Mouse (Mus musculus) right cerebral cortex, adult 2 months (tissue): ENCODE measurements at regions not wholly inside any gene's neighbourhood (a gene's known extent, or its start where the extent isn't known, plus 50 kb on each side); places are given as distances from the start of the nearest gene placed in this dataset.
A peak's percentile ranks its signal among the peaks of the same experiment; 100 is the strongest.

Experiments
- DNase-seq, 2 experiments: peaks; one replicate each; pipeline ENCODE4 v3.0.0; 2021 to 2022; ENCODE audit warnings: low spot score in 2 of 2

GRCm38 (mm10) chr10:117940441-117941265, 94.8 kb upstream of the Rap1b start:
- peak in 1 of 2 experiments; percentile 4 for DNase-seq

DNA sequence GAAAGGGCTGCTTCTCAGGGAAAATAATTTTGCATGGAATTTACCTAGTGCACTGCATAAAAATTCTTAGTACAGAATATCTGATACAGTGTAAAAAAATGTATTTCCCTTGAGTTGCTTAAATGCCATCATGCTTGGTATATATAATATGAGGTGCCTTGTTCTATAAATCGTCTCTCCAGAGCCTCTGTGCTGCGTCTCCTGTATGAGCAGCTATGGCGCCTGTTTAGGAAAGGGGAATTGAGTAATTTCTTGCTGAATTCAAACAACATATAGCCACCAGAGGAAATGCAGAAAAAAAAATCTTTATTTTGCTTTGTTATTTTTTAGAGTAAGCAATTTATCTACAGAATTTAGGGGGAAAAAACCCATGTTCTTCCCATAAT, 95.4 kb upstream of the Rap1b start:
- DNase-seq: no peak

DNA sequence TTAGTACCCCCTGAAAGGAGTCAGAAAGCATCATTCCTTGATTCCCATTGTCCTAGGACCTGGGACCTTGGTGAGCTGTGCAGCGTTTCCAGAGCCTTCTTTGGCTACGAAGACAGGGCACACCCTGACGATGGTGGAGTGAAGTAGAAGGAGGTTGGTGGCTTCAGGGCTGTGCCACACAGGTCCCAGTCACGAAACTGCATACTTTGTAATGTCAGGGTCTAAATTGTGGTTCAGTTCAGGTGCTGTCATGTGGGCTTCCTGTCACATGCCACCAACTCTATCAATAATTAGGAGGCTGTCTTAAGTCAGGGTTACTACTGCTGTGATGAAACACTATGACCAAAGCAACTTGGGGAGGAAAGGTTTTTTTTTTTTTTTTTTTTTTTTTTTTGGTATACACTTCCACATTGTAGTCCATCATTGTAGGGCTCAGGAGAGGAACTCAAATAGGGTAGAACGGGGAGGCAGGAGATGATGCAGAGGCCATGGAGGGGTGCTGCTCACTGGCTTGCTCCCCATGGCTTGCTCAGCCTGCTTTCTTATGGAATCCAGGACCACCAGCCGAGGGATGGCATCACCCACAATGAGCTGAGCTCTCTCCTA, 98.0 kb upstream of the Rap1b start:
- DNase-seq: no peak

- no peak for DNase-seq
These were observed 101.4 kb upstream of the Rap1b start for GRCm38 (mm10) chr10:117947191-117947590.

- DNase-seq: no peak
These were observed 102.1 kb upstream of the Rap1b start for GRCm38 (mm10) chr10:117947911-117948310.

DNA sequence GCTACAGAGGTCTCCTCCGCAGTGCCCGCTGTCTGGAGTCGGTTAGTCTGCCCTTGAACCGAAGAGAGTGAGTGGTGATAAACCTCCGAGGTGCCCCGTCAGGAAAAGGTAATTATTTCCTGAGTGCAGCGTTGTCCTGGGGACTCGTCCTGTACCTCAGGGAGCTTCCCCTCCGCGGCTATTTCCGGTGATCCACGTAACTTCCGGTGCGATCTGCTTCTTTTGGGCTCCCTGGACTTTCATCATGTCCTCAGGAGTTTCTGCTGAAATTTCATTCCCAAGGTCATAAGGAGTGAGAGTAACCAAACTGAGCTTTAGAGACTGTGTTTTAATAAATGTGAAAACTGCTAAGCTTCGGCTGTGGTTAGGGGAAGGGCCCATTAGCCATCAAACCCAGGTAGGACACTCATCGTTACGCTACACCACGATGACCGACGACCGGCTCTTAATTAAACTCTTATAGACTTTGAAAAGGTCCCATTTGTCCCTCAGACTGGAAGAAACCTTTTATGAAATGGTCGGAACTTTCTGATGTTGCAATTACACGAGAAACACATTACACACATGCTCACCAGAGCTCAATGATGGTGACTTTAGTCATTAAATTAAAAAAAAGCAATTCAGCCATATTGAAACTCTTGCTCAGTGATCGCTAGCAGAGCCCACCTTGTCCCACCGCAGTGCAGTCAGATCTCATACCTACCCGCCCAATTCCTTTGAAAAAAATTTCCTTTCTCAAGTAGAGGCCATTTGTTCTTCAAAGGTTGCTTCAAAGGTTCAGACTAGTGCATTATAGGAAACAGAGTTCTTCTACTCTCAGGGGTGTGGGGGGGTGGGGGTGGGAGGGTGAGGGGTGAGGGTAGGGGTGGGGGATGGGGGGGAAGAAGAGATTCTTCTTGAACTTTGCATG, 106.5 kb upstream of the Rap1b start:
- DNase-seq: no peak

DNA sequence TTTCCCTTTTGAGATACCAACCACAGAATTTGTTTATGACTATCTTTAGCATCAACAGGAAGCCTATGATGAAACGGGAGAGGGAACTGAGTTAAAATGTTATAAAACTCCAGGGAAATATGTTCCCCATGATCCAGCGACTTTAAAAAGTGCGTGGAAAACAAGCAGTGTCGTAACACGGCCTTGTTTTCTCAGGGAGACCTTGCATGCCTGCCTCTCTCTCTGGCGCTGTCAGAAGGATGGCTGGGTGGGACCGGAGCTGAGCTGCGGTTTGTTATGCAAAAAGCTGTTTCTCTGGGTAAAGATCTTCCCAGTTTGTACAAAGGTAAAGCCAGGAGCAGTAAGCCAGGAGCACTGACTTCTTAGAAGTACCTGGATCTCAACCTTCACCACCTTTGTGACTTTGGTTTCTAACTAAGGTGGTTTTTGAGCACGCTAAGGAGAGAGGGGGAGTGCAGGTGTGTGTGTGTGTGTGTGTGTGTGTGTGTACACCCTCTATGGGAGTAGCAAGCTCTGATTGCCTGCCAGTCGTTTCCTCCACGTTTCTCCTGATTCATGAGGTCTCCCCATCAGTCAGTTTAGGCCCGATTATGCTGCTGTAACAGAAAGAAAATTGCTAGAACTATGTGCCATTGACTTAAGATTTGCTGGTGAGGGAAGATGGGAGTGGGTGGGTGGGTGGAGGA, 107.3 kb upstream of the Rap1b start:
- DNase-seq: no peak

- no peak for DNase-seq
These were observed 110.5 kb upstream of the Rap1b start for GRCm38 (mm10) chr10:117956174-117956950.

DNA sequence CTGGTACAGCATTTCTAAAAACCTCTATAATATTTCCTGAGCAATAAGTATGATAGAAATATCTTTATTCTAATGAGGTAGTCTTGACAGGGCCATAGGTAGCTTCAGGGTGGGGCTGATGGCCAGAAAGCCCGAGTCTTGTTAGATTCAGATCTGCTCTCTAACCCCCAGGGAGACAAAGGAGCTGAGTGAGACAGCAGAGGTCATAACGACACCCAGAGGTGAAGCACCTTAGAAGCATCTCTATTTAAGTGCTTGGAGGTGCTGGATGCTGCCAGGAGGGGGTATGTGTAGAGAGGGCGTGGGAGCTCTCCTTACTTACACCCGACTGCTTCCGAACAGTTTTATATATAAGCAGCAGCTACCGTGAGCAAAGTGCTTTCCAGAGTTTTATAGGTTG, 128.9 kb upstream of the Rap1b start:
- DNase-seq: no peak

DNA sequence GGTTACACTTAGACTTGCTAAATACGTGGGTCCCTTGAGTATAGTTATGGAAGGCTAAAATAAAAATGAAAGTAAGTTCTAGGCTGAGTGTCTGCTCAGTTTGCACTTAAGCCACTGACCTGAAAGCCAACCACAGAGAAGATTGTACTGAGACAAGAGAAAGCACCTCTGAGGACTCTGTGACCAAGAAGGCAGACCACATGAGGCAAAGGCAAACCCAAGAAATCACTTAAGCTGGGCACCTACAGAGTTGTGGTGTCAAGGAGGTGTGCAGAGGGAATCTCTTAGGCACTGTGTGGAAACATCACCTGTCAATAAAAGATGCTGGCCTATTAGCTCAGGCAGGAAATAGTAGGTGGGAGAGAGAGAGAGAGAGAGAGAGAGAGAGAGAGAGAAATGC, 129.6 kb upstream of the Rap1b start:
- no peak for DNase-seq

GRCm38 (mm10) chr10:117979091-117979490, 133.3 kb upstream of the Rap1b start:
- no peak for DNase-seq

- peak; percentile 7 to 23 for DNase-seq
These were observed 136.9 kb upstream of the Rap1b start for GRCm38 (mm10) chr10:117982611-117983210.

GRCm38 (mm10) chr10:117983271-117983670, 137.4 kb upstream of the Rap1b start:
- DNase-seq: no peak

- peak; percentile 30 to 38 for DNase-seq
These were observed 139.2 kb upstream of the Rap1b start for GRCm38 (mm10) chr10:117984784-117985602.

DNA sequence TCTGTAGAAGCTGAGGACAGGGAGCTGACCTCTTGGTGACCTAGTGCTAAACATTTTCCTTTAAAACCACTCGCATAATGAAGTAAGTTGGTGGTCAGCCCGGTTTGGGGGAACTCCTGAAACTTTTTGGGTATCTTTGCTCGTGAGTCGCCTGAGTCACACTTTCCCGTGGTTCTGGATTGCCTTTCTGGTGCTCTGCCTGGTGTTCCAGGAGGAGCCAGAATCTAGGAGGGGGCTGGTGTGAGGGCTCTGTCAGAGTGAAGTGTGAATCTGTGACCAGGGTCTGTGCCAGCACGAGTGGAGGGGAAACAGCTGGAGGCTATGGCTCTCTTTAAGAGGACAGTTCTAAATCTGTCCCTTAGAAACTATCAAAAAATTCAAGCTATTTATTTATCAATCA, 141.8 kb upstream of the Rap1b start:
- DNase-seq: no peak

DNA sequence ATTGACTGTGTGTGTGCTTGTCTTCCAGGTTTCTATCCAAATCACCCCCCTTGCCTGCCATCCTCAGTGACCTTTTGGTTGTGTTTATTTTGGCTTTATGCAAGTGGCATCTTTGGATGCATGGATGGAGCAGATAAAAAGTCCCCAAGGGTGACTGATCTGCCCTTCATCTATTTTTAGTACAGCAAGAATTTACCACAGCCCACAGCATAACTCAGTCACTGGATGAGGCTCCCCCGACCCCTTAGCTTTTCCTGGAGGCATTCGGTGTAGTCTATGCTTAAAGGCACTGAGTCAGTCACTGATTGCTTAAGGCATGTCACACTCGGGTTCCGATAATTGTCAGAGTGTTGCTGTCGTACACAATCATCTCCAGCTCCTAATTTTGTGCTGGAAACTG, 142.2 kb upstream of the Rap1b start:
- DNase-seq: no peak

GRCm38 (mm10) chr10:117991176-117991575, 145.3 kb upstream of the Rap1b start:
- DNase-seq: no peak

GRCm38 (mm10) chr10:117992317-117992716, 146.5 kb upstream of the Rap1b start:
- DNase-seq: no peak

- no peak for DNase-seq
These were observed 147.8 kb upstream of the Mdm1 start for GRCm38 (mm10) chr10:117993809-117994208.

- DNase-seq: no peak
These were observed 146.8 kb upstream of the Mdm1 start for GRCm38 (mm10) chr10:117994768-117995167.
